Mouse (Mus musculus) stomach, embryonic 16.5 days (tissue): ENCODE measurements around the gene Eid2b. TPM values are rescaled to one million over a fixed set of nuclear protein-coding genes. Genes with fewer than 3 reads are reported as not detected.

Source experiments
- ATAC-seq: fragments of 200-750 bp; cut with Nextera tagmentation; 2 replicates; pipeline ENCODE4 v1.8.0; 2017; ENCODE audit warnings: moderate number of reproducible peaks, moderate TSS enrichment; ENCODE audit not compliant: insufficient read depth, low FRiP score
- H3K27ac ChIP-seq: fragments of 300-500 bp; sonication (generic); 2 replicates; pipeline ENCODE4 v1.5.1; 2014; ENCODE audit warnings: low read length
- H3K27me3 ChIP-seq: fragments of 300-500 bp; sonication (generic); 2 replicates; pipeline ENCODE4 v1.6.1; 2014; ENCODE audit warnings: low read length, control low read depth, mixed read lengths; ENCODE audit not compliant: control insufficient read depth, insufficient read depth
- H3K36me3 ChIP-seq: fragments of 300-500 bp; sonication (generic); 2 replicates; pipeline ENCODE4 v1.6.1; 2014; ENCODE audit warnings: low read length; ENCODE audit not compliant: control insufficient read depth, insufficient read depth
- H3K4me1 ChIP-seq: fragments of 300-500 bp; sonication (generic); 2 replicates; pipeline ENCODE4 v1.6.1; 2014; ENCODE audit warnings: low read length, control low read depth, mixed read lengths; ENCODE audit not compliant: control insufficient read depth, insufficient read depth
- H3K4me2 ChIP-seq: fragments of 300-500 bp; sonication (generic); 2 replicates; pipeline ENCODE4 v1.6.1; 2014; ENCODE audit warnings: low read depth, low read length, mixed read lengths
- H3K4me3 ChIP-seq: fragments of 300-500 bp; sonication (generic); replicated peaks from 2 replicates; pipeline ENCODE4 v1.5.1; 2014; ENCODE audit warnings: mild to moderate bottlenecking, low read length
- H3K9ac ChIP-seq: fragments of 300-500 bp; sonication (generic); 2 replicates; pipeline ENCODE4 v1.6.1; 2014; ENCODE audit warnings: low read length
- H3K9me3 ChIP-seq: fragments of 300-500 bp; sonication (generic); replicated peaks from 2 replicates; pipeline ENCODE4 v1.6.1; 2016; ENCODE audit warnings: low read length, control low read depth; ENCODE audit not compliant: control insufficient read depth
- WGBS: fragments of 180-500 bp; shearing (Covaris S2); extraction: QIAGEN DNeasy Blood & Tissue Kit; methylation state at CpG from one replicate; pipeline ENCODE4 v1.1.7; 2014; 5-methylcytosine and 5-hydroxymethylcytosine counted together
- polyA plus RNA-seq: library from polyadenylated mRNA; unstranded; fragments of >200 nt; fragmentation: Nextera tagmentation; extraction: Ambion mirVana; gene quantifications from 2 replicates; pipeline ENCODE4 v1.2.1, GENCODE M21; 2015

The Eid2b gene
- polyA plus RNA-seq, 1 experiment from 2014 or later = 7.9 TPM

DNA sequence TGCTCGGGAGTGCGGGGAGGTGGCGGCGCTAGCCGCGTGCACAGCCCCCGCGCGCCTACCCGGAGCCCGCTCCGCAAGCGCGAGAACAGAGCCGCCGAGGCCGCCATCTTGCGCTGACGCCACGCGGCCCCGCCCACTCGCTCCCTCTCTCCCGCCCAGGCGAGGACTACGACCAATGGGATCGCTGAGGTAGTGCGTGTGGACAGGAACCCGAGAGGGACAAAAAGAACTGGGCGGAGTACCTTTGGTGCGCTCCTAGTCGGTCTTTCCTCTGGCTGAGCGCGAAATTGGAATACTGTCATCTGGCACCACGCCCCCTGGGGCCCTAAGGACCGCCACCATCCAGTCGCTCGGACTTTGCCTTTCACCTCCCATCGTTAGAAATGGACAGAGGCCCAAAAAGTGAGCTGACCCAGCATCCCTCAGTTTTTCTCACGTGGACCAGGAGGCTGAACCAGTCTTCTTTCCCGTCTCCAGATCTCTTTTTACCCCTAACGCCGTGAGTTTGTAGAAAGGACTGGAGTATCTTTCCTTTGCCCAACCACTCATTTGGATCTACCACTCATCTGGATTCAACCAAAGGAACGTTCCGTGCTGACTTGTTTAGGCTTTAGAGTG lies 34.5 kb downstream of the Eid2b start, which contains the start of gene Timm50:
Gene Timm50, minus strand, starts transcription at position 147 of the 618 bp plus-strand sequence.
- Histone ChIP-seq H3K9me3 (no peaks in the 10 kb centered on the region), H3K4me3 (peak within 1 kb of the TSS; percentile 64), H3K27ac (peak within 1 kb of the TSS; percentile 43; the same call in 1 of the 2 replicates), H3K4me1 (peaks cover 8% of the 10 kb centered on the region), H3K9ac (peak within 1 kb of the TSS; percentile 90), H3K27me3 (no peaks in the 10 kb centered on the region), H3K4me2 (peak within 1 kb of the TSS; percentile 79), H3K36me3 (peaks cover 17% of the 10 kb centered on the region)
- WGBS = under 1% methylated on average over 45 of the region's 45 CpGs
- ATAC-seq = peak; percentile 97

DNA sequence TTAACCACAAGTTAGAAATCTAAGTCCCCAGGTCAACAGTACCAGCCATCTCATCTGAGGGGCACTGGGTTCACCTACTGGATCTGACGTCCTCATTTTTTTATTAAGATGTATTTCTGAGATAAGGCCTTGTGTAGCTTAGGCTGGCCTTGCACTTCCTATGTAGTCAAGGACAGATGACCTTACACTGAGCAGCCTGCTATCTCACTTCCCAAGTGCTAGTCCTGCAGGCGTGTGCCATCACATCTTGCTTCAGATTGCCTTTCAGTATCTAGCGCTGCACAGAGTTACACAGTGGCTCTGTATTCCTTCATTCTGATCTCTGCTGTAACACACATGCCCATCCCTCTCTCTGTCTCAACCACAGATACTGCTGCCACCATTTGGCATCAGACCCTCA lies 40.5 kb downstream of the Eid2b start:
- H3K36me3 ChIP-seq = peaks cover 57% of the 10 kb centered on the region
- no peak overlapping the region for H3K9ac ChIP-seq
- no peaks in the 10 kb centered on the region for H3K4me1 ChIP-seq
- no peak overlapping the region for H3K27ac ChIP-seq
- H3K9me3 ChIP-seq = no peaks in the 10 kb centered on the region
- H3K4me2 ChIP-seq = no peak overlapping the region
- no peak overlapping the region for H3K4me3 ChIP-seq
- H3K27me3 ChIP-seq = no peaks in the 10 kb centered on the region
- ATAC-seq = no peak
- WGBS = 88% methylated on average over 3 of the region's 3 CpGs

- H3K27me3 ChIP-seq = no peaks in the 10 kb centered on the region
- no peak for ATAC-seq
- no peak overlapping the region for H3K27ac ChIP-seq
- no peaks in the 10 kb centered on the region for H3K9me3 ChIP-seq
- no peak overlapping the region for H3K9ac ChIP-seq
- H3K4me1 ChIP-seq = no peaks in the 10 kb centered on the region
- no peak overlapping the region for H3K4me2 ChIP-seq
- H3K36me3 ChIP-seq = peaks cover 61% of the 10 kb centered on the region
- WGBS = 93% methylated on average over 17 of the region's 17 CpGs
- no peak overlapping the region for H3K4me3 ChIP-seq
These were observed 41.2 kb downstream of the Eid2b start for GRCm38 (mm10) chr7:28318714-28319113.

GRCm38 (mm10) chr7:28321974-28322720 lies 44.6 kb downstream of the Eid2b start:
- Histone ChIP-seq H3K27me3 (no peaks in the 10 kb centered on the region), H3K9ac (no peak overlapping the region), H3K9me3 (no peaks in the 10 kb centered on the region), H3K4me1 (no peaks in the 10 kb centered on the region), H3K36me3 (peaks cover 56% of the 10 kb centered on the region), H3K27ac (no peak overlapping the region), H3K4me3 (no peak overlapping the region), H3K4me2 (no peak overlapping the region)
- 89% methylated on average over 15 of the region's 15 CpGs for WGBS
- ATAC-seq = no peak

- H3K27ac ChIP-seq = no peak overlapping the region
These were observed 47.8 kb downstream of the Eid2b start for GRCm38 (mm10) chr7:28325293-28325692.

DNA sequence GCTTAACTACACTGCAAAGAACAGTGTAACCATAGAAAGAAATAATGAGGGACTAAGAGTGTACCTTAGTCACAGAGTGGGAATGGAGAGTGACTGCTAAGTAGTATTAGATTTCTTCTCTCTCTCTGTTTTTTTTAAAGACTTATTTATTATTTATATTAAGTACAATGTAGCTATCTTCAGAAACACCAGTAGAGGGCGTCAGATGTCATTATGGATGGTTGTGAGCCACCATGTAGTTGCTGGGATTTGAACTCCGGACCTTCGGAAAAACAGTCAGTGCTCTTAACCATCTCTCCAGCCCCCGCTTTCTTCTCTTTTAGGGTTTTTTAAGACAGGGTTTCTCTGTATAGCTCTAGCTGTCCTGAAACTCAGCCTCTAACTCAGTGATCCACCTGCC lies 48.9 kb downstream of the Eid2b start:
- no peak for ATAC-seq
- no peak overlapping the region for H3K27ac ChIP-seq
- H3K4me2 ChIP-seq = no peak overlapping the region
- H3K9ac ChIP-seq = no peak overlapping the region
- no peaks in the 10 kb centered on the region for H3K27me3 ChIP-seq
- peaks cover 50% of the 10 kb centered on the region for H3K36me3 ChIP-seq
- H3K4me3 ChIP-seq = no peak overlapping the region
- WGBS = 87% methylated on average over 4 of the region's 4 CpGs
- no peaks in the 10 kb centered on the region for H3K4me1 ChIP-seq
- H3K9me3 ChIP-seq = no peaks in the 10 kb centered on the region

More at GRCm38 (mm10) chr7:28325293-28325692, 47.8 kb downstream of the Eid2b start:
- Histone ChIP-seq H3K4me3 (no peak overlapping the region), H3K36me3 (peaks cover 49% of the 10 kb centered on the region), H3K9me3 (no peaks in the 10 kb centered on the region), H3K9ac (no peak overlapping the region), H3K4me1 (no peaks in the 10 kb centered on the region), H3K27me3 (no peaks in the 10 kb centered on the region), H3K4me2 (no peak overlapping the region)
- ATAC-seq = no peak
- 91% methylated on average over 8 of the region's 8 CpGs for WGBS

DNA sequence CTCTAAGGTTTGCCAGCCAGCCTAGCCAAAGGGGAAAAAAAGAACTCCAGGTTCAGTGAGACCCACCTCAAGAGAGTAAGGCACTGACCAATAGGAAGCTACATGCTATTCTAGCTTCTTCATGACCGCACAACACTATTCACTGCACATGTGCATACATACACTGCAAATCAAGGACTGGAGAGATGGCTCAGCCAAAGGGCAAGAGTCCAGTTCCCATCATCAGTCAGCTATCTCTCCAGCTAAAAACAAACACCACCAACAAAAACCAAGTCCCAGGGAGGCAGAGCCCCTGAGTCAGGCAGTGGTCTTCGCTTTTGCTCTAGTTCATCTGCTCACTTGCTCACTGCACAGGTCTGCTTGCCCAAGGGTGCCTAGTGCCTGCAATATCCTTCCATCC lies 50.7 kb downstream of the Eid2b start:
- Histone ChIP-seq H3K4me2 (no peak overlapping the region), H3K9ac (no peak overlapping the region), H3K4me1 (no peaks in the 10 kb centered on the region), H3K27me3 (no peaks in the 10 kb centered on the region), H3K9me3 (no peaks in the 10 kb centered on the region), H3K4me3 (no peak overlapping the region), H3K27ac (no peak overlapping the region), H3K36me3 (peaks cover 34% of the 10 kb centered on the region)
- 90% methylated on average over 2 of the region's 2 CpGs for WGBS
- no peak for ATAC-seq

Other genes with a start within 250 kb of the Eid2b start
- 245 and 251 TPM in 2 replicates for gene Psmc4, start 227.6 kb upstream of the Eid2b start, polyA plus RNA-seq
- gene Fcgbp, start 206.5 kb upstream of the Eid2b start, polyA plus RNA-seq = 45.7 and 60.7 TPM in 2 replicates
- gene 9530053A07Rik, start 148.3 kb upstream of the Eid2b start, polyA plus RNA-seq = 0.03 and 0.04 TPM in 2 replicates
- 60.0 and 86.3 TPM in 2 replicates for gene Fbl, start 108.0 kb upstream of the Eid2b start, polyA plus RNA-seq
- gene Dyrk1b, start 98.3 kb upstream of the Eid2b start, polyA plus RNA-seq = 6.2 and 7.0 TPM in 2 replicates
- gene Eid2, start 9.9 kb upstream of the Eid2b start, polyA plus RNA-seq = 1.1 and 1.2 TPM in 2 replicates
- gene Selenov, start 13.4 kb downstream of the Eid2b start, polyA plus RNA-seq = 0.14 TPM in 1 of 2 replicates, not detected in the other
- gene Dll3, start 24.5 kb downstream of the Eid2b start, polyA plus RNA-seq = 1.3 TPM in 2 replicates
- gene Timm50, start 34.3 kb downstream of the Eid2b start, polyA plus RNA-seq = 113 and 116 TPM in 2 replicates
- gene Supt5, start 61.0 kb downstream of the Eid2b start, polyA plus RNA-seq = 85.7 and 86.7 TPM in 2 replicates
- 800 and 962 TPM in 2 replicates for gene Rps16, start 72.9 kb downstream of the Eid2b start, polyA plus RNA-seq
- gene Plekhg2, start 94.9 kb downstream of the Eid2b start, polyA plus RNA-seq = 49.9 and 50.7 TPM in 2 replicates
- gene Zfp36, start 102.5 kb downstream of the Eid2b start, polyA plus RNA-seq = 26.1 and 35.1 TPM in 2 replicates
- 38.7 and 41.2 TPM in 2 replicates for gene Med29, start 115.0 kb downstream of the Eid2b start, polyA plus RNA-seq
- 84.3 and 88.5 TPM in 2 replicates for gene Paf1, start 115.2 kb downstream of the Eid2b start, polyA plus RNA-seq
- gene Gmfg, start 159.7 kb downstream of the Eid2b start, polyA plus RNA-seq = 17.7 and 19.2 TPM in 2 replicates
- 1.0 and 1.7 TPM in 2 replicates for gene Lrfn1, start 174.2 kb downstream of the Eid2b start, polyA plus RNA-seq
- gene Ifnl2, start 232.7 kb downstream of the Eid2b start, polyA plus RNA-seq = not detected in 2 replicates
- gene Ifnl3, start 245.1 kb downstream of the Eid2b start, polyA plus RNA-seq = not detected in 2 replicates